Mouse (Mus musculus) G1E (cell line): ENCODE data around the gene Slfn5. TPM values are rescaled to one million over a fixed set of nuclear protein-coding genes. Genes with fewer than 3 reads are reported as not detected.
"Not testable (repeated sequence)": the region's sequence is repeated elsewhere in the genome, so short reads cannot be mapped to it uniquely, and the experiment has no call there.

Experiments used
- ATAC-seq: 2 replicates; pipeline ENCODE4 v1.8.0; 2016; ENCODE audit warnings: mild to moderate bottlenecking; ENCODE audit not compliant: insufficient number of reproducible peaks, poor library complexity, low FRiP score, severe bottlenecking; ENCODE audit errors: extremely low read depth
- DNase-seq: peaks from one replicate; pipeline ENCODE4 v3.0.0; 2012; ENCODE audit warnings: low spot score
- H3K27me3 ChIP-seq: 2 replicates; pipeline ENCODE4 v1.6.1; 2012; ENCODE audit warnings: mild to moderate bottlenecking, low read length, inconsistent platforms; ENCODE audit not compliant: insufficient read depth
- H3K36me3 ChIP-seq: replicated peaks from 2 replicates; pipeline ENCODE3; 2012; ENCODE audit warnings: mild to moderate bottlenecking, inconsistent platforms
- H3K4me1 ChIP-seq: 2 replicates; pipeline ENCODE4 v1.6.1; 2012; ENCODE audit warnings: low read depth, low read length, inconsistent platforms, mixed read lengths; ENCODE audit not compliant: insufficient read depth
- H3K4me3 ChIP-seq: 2 replicates; pipeline ENCODE4 v1.5.1; 2012; ENCODE audit warnings: low read depth, mild to moderate bottlenecking, inconsistent platforms, low read length, moderate library complexity, mixed read lengths
- H3K9me3 ChIP-seq: replicated peaks from 2 replicates; pipeline ENCODE4 v1.6.1; 2012; ENCODE audit warnings: inconsistent platforms
- CTCF ChIP-seq: IDR thresholded peaks from 2 replicates; pipeline ENCODE4 v1.5.1; 2012; ENCODE audit warnings: low read depth, low read length, inconsistent platforms, mixed read lengths
- GATA1 ChIP-seq: IDR thresholded peaks from 2 replicates; pipeline ENCODE4 v1.6.1; 2012; ENCODE audit warnings: borderline replicate concordance, low read length, inconsistent platforms, mixed read lengths
- GATA2 ChIP-seq: IDR thresholded peaks from 2 replicates; pipeline ENCODE4 v1.6.1; 2012; ENCODE audit warnings: low read depth, low read length, inconsistent platforms, borderline replicate concordance
- POLR2AphosphoS5 ChIP-seq: IDR thresholded peaks from 2 replicates; pipeline ENCODE4 v1.6.1; 2012; ENCODE audit warnings: low read depth, low read length, inconsistent platforms; ENCODE audit not compliant: insufficient replicate concordance
- TAL1 ChIP-seq: conservative IDR thresholded peaks from 2 replicates; pipeline ENCODE4 v1.6.1; 2012; ENCODE audit warnings: low read depth, low read length, inconsistent platforms, mixed read lengths
- polyA plus RNA-seq: library from polyadenylated mRNA; stranded (reverse); fragments of >175 nt; gene quantifications from 2 replicates; pipeline ENCODE4 v1.2.3, GENCODE M21; 2012
- total RNA-seq, 2 experiments: library from RNA; stranded (forward) in 1 of 2; stranded (reverse) in 1 of 2; fragments of 200-1000 nt in 1 of 2; fragments of >200 nt in 1 of 2; fragmentation: Nextera tagmentation in 1 of 2; gene quantifications; 2 replicates each; pipeline ENCODE4 v1.2.3; 2014 to 2017

Gene Slfn5
- total and polyA plus RNA-seq, 3 experiments, result 0.33 to 9.1 (median 7.7) TPM

GRCm38 (mm10) chr11:82908608-82908989 lies 42.5 kb upstream of the Slfn5 start:
- Histone ChIP-seq H3K27me3 (peaks cover 27% of the 10 kb centered on the region), H3K4me1 (peaks cover 38% of the 10 kb centered on the region), H3K36me3 (peaks cover 35% of the 10 kb centered on the region), H3K4me3 (peak overlapping the region; percentile 91; the same call in 1 of the 2 replicates), H3K9me3 (no peaks in the 10 kb centered on the region)
- DNase-seq, result no peak
- ATAC-seq, result no peak
- TF ChIP-seq GATA1, result no peak
- no peak for TF ChIP-seq POLR2AphosphoS5
- no peak for TF ChIP-seq GATA2
- no peak for TF ChIP-seq TAL1
- TF ChIP-seq CTCF, result no peak

GRCm38 (mm10) chr11:82910250-82910649 lies 40.9 kb upstream of the Slfn5 start, which contains the start of gene Unc45b:
Unc45b (plus strand) TSS chr11:82910550.
- no peak for ATAC-seq
- H3K36me3 ChIP-seq, result peaks cover 19% of the 10 kb centered on the region
- TF ChIP-seq GATA1 (no peak), GATA2 (no peak), POLR2AphosphoS5 (no peak), TAL1 (no peak), CTCF (no peak)
- H3K4me3 ChIP-seq, result no peak within 1 kb of the TSS
- H3K27me3 ChIP-seq, result peaks cover 31% of the 10 kb centered on the region
- DNase-seq, result no peak
- peaks cover 29% of the 10 kb centered on the region for H3K4me1 ChIP-seq
- H3K9me3 ChIP-seq, result no peaks in the 10 kb centered on the region

GRCm38 (mm10) chr11:82910679-82911389 lies 40.3 kb upstream of the Slfn5 start:
- DNase-seq (no peak), ATAC-seq (no peak)
- TF ChIP-seq GATA1, result no peak
- no peak for TF ChIP-seq TAL1
- TF ChIP-seq CTCF, result no peak
- no peak for TF ChIP-seq GATA2
- no peak for TF ChIP-seq POLR2AphosphoS5
- Histone ChIP-seq H3K27me3 (peaks cover 31% of the 10 kb centered on the region), H3K4me3 (no peak overlapping the region), H3K4me1 (peaks cover 23% of the 10 kb centered on the region), H3K9me3 (no peaks in the 10 kb centered on the region), H3K36me3 (peaks cover 13% of the 10 kb centered on the region)

GRCm38 (mm10) chr11:82914711-82915352 lies 36.3 kb upstream of the Slfn5 start:
- ATAC-seq (peak; percentile 28), DNase-seq (peak; percentile 63)
- no peak for TF ChIP-seq GATA2
- peak; percentile 96 for TF ChIP-seq CTCF
- no peaks in the 10 kb centered on the region for H3K36me3 ChIP-seq
- no peak overlapping the region for H3K4me3 ChIP-seq
- peaks cover 47% of the 10 kb centered on the region for H3K27me3 ChIP-seq
- H3K9me3 ChIP-seq, result no peaks in the 10 kb centered on the region
- peaks cover 6% of the 10 kb centered on the region for H3K4me1 ChIP-seq

GRCm38 (mm10) chr11:82920768-82921167 lies 30.4 kb upstream of the Slfn5 start:
- H3K27me3 ChIP-seq, result peaks cover 28% of the 10 kb centered on the region
- DNase-seq, result no peak
- TF ChIP-seq POLR2AphosphoS5 (no peak), CTCF (no peak), GATA2 (no peak), TAL1 (no peak), GATA1 (no peak)
- H3K4me3 ChIP-seq, result no peak overlapping the region
- no peaks in the 10 kb centered on the region for H3K4me1 ChIP-seq
- no peaks in the 10 kb centered on the region; the same call in 1 of the 2 replicates for H3K9me3 ChIP-seq
- ATAC-seq, result no peak
- H3K36me3 ChIP-seq, result no peaks in the 10 kb centered on the region

- DNase-seq (no peak), ATAC-seq (no peak)
- H3K4me1 ChIP-seq, result no peaks in the 10 kb centered on the region
- peaks cover 27% of the 10 kb centered on the region for H3K27me3 ChIP-seq
- H3K9me3 ChIP-seq, result peaks cover 3% of the 10 kb centered on the region; the same call in 1 of the 2 replicates
- H3K4me3 ChIP-seq, result no peak overlapping the region
- H3K36me3 ChIP-seq, result no peaks in the 10 kb centered on the region
- TF ChIP-seq GATA1, result no peak
These were observed 29.5 kb upstream of the Slfn5 start for GRCm38 (mm10) chr11:82921691-82922090.

GRCm38 (mm10) chr11:82923910-82924309 lies 27.2 kb upstream of the Slfn5 start:
- H3K4me1 ChIP-seq, DNase-seq, H3K4me3 ChIP-seq, H3K36me3 ChIP-seq, ATAC-seq, H3K9me3 ChIP-seq: not testable (repeated sequence)
- peaks cover 12% of the 10 kb centered on the region for H3K27me3 ChIP-seq
